Mouse (Mus musculus) lung, adult 2 months (tissue): ENCODE results near the gene Papss2. TPM values are rescaled to one million over a fixed set of nuclear protein-coding genes. Genes with fewer than 3 reads are reported as not detected.

Experiments used
- DNase-seq: peaks from one replicate; pipeline ENCODE4 v3.0.0; 2022
- H3K4me1 ChIP-seq: fragments of 200-500 bp; 2 replicates; pipeline ENCODE4 v1.6.1; 2011; ENCODE audit warnings: low read length; ENCODE audit not compliant: control insufficient read depth, insufficient read depth
- H3K4me3 ChIP-seq: fragments of 200-500 bp; replicated peaks from 2 replicates; pipeline ENCODE3; 2011; ENCODE audit warnings: low read depth, mild to moderate bottlenecking, control low read depth, low read length; ENCODE audit errors: extremely low read depth
- CTCF ChIP-seq: fragments of 200-500 bp; IDR thresholded peaks from 2 replicates; pipeline ENCODE4 v1.5.1; 2011; ENCODE audit warnings: mild to moderate bottlenecking, low read length, control low read depth; ENCODE audit not compliant: insufficient read depth
- POLR2A ChIP-seq: fragments of 200-500 bp; IDR thresholded peaks from 2 replicates; pipeline ENCODE4 v1.6.1; 2011; ENCODE audit warnings: low read depth, mild to moderate bottlenecking, control low read depth, low read length, borderline replicate concordance; ENCODE audit errors: extremely low read depth
- WGBS: fragments of 180-500 bp; shearing (Covaris S2); methylation state at CpG from one replicate; pipeline ENCODE4 v1.1.7; 2018; 5-methylcytosine and 5-hydroxymethylcytosine counted together
- polyA plus RNA-seq: library from polyadenylated mRNA; depleted of rRNA; stranded (reverse); fragments of >200 nt; gene quantifications from 2 replicates; pipeline ENCODE4 v1.2.3, GENCODE M21; 2012

Gene Papss2
- polyA plus RNA-seq, 1 experiment = 7.9 TPM

- no peak for DNase-seq
- 88% methylated on average over 3 of the region's 3 CpGs for WGBS
- H3K4me3 ChIP-seq = no peak overlapping the region
- H3K4me1 ChIP-seq = no peaks in the 10 kb centered on the region
- TF ChIP-seq POLR2A = no peak
- TF ChIP-seq CTCF = no peak
Measured at GRCm38 (mm10) chr19:32568470-32568869, 27.1 kb upstream of the Papss2 start.

GRCm38 (mm10) chr19:32568961-32569653, 26.5 kb upstream of the Papss2 start:
- no peak for DNase-seq
- TF ChIP-seq CTCF (no peak), POLR2A (no peak)

GRCm38 (mm10) chr19:32569725-32570124, 25.9 kb upstream of the Papss2 start:
- no peak overlapping the region for H3K4me3 ChIP-seq
- WGBS = 69% methylated on average over 5 of the region's 5 CpGs
- H3K4me1 ChIP-seq = no peaks in the 10 kb centered on the region
- no peak for TF ChIP-seq POLR2A
- no peak for TF ChIP-seq CTCF
- DNase-seq = no peak

More at GRCm38 (mm10) chr19:32568961-32569653, 26.5 kb upstream of the Papss2 start:
- 63% methylated on average over 3 of the region's 3 CpGs for WGBS
- no peaks in the 10 kb centered on the region for H3K4me1 ChIP-seq
- no peak overlapping the region for H3K4me3 ChIP-seq

- H3K4me1 ChIP-seq = no peaks in the 10 kb centered on the region
- H3K4me3 ChIP-seq = no peak overlapping the region
- no peak for TF ChIP-seq POLR2A
- TF ChIP-seq CTCF = no peak
- no peak for DNase-seq
- WGBS = 51% methylated on average over 2 of the region's 2 CpGs
Measured at GRCm38 (mm10) chr19:32572191-32572590, 23.4 kb upstream of the Papss2 start.

GRCm38 (mm10) chr19:32573259-32573658, 22.3 kb upstream of the Papss2 start:
- no peak for TF ChIP-seq POLR2A
- TF ChIP-seq CTCF = no peak
- no peak overlapping the region for H3K4me3 ChIP-seq
- 65% methylated on average over 6 of the region's 6 CpGs for WGBS
- H3K4me1 ChIP-seq = no peaks in the 10 kb centered on the region
- no peak for DNase-seq

- WGBS = 77% methylated on average over 3 of the region's 3 CpGs
Measured at GRCm38 (mm10) chr19:32574846-32575245, 20.7 kb upstream of the Papss2 start.

GRCm38 (mm10) chr19:32577749-32578148, 17.8 kb upstream of the Papss2 start:
- DNase-seq = no peak
- TF ChIP-seq CTCF = no peak
- no peak for TF ChIP-seq POLR2A
- Histone ChIP-seq H3K4me1 (no peaks in the 10 kb centered on the region), H3K4me3 (no peak overlapping the region)
- WGBS = 46% methylated on average over 1 of the region's 1 CpGs

More at GRCm38 (mm10) chr19:32574846-32575245, 20.7 kb upstream of the Papss2 start:
- no peak for DNase-seq
- Histone ChIP-seq H3K4me3 (no peak overlapping the region), H3K4me1 (no peaks in the 10 kb centered on the region)
- no peak for TF ChIP-seq POLR2A
- no peak for TF ChIP-seq CTCF

- TF ChIP-seq CTCF = no peak
- TF ChIP-seq POLR2A = no peak
- Histone ChIP-seq H3K4me3 (no peak overlapping the region), H3K4me1 (no peaks in the 10 kb centered on the region)
- 64% methylated on average over 4 of the region's 4 CpGs for WGBS
- DNase-seq = no peak
Measured at GRCm38 (mm10) chr19:32583091-32583766, 12.4 kb upstream of the Papss2 start.

GRCm38 (mm10) chr19:32587727-32588126, 7.9 kb upstream of the Papss2 start:
- WGBS = 57% methylated on average over 6 of the region's 6 CpGs
- no peak overlapping the region for H3K4me3 ChIP-seq
- TF ChIP-seq CTCF (no peak), POLR2A (no peak)
- no peaks in the 10 kb centered on the region for H3K4me1 ChIP-seq
- no peak for DNase-seq

- Histone ChIP-seq H3K4me1 (no peaks in the 10 kb centered on the region; the same call in 1 of the 2 replicates), H3K4me3 (no peak overlapping the region)
- TF ChIP-seq CTCF (no peak), POLR2A (no peak)
- no peak for DNase-seq
- 93% methylated on average over 7 of the region's 7 CpGs for WGBS
Measured at GRCm38 (mm10) chr19:32592749-32593148, 2.8 kb upstream of the Papss2 start.
